Mouse (Mus musculus) liver, embryonic 12.5 days (tissue): ENCODE results near the gene Rbm12. TPM values are rescaled to one million over a fixed set of nuclear protein-coding genes. Genes with fewer than 3 reads are reported as not detected.
"Not testable (repeated sequence)": the region's sequence is repeated elsewhere in the genome, so short reads cannot be mapped to it uniquely, and the experiment has no call there.

Source experiments
- ATAC-seq: fragments of 200-750 bp; cut with Nextera tagmentation; 2 replicates; pipeline ENCODE4 v1.8.0; 2017; ENCODE audit warnings: moderate number of reproducible peaks, mild to moderate bottlenecking, moderate library complexity
- H3K27ac ChIP-seq: fragments of 300-500 bp; sonication (generic); 2 replicates; pipeline ENCODE4 v1.5.1; 2016; ENCODE audit warnings: mild to moderate bottlenecking
- H3K27me3 ChIP-seq: fragments of 300-500 bp; sonication (generic); replicated peaks from 2 replicates; pipeline ENCODE4 v1.6.1; 2016; ENCODE audit warnings: mild to moderate bottlenecking, moderate library complexity
- H3K36me3 ChIP-seq: fragments of 300-500 bp; sonication (generic); 2 replicates; pipeline ENCODE4 v1.6.1; 2016; ENCODE audit warnings: mild to moderate bottlenecking, moderate library complexity
- H3K4me1 ChIP-seq: fragments of 300-500 bp; sonication (generic); 2 replicates; pipeline ENCODE4 v1.6.1; 2016
- H3K4me2 ChIP-seq: fragments of 300-500 bp; sonication (generic); 2 replicates; pipeline ENCODE4 v1.6.1; 2016; ENCODE audit warnings: mild to moderate bottlenecking, moderate library complexity
- H3K4me3 ChIP-seq: fragments of 300-500 bp; sonication (generic); 2 replicates; pipeline ENCODE4 v1.5.1; 2016; ENCODE audit warnings: mild to moderate bottlenecking, moderate library complexity
- H3K9ac ChIP-seq: fragments of 300-500 bp; sonication (generic); 2 replicates; pipeline ENCODE4 v1.6.1; 2016; ENCODE audit warnings: mild to moderate bottlenecking, moderate library complexity
- H3K9me3 ChIP-seq: fragments of 300-500 bp; sonication (generic); replicated peaks from 2 replicates; pipeline ENCODE4 v1.6.1; 2016; ENCODE audit warnings: mild to moderate bottlenecking, moderate library complexity
- WGBS: fragments of 180-500 bp; shearing (Covaris S2); methylation state at CpG from one replicate; pipeline ENCODE4 v1.1.7; 2016; ENCODE audit not compliant: insufficient replicate concordance; 5-methylcytosine and 5-hydroxymethylcytosine counted together
- polyA plus RNA-seq: library from polyadenylated mRNA; unstranded; fragments of >200 nt; fragmentation: Nextera tagmentation; extraction: Ambion mirVana; gene quantifications from 2 replicates; pipeline ENCODE4 v1.2.1, GENCODE M21; 2016

Rbm12 gene
- polyA plus RNA-seq, 1 experiment from 2014 or later: 15.5 TPM

- Histone ChIP-seq H3K9me3 (no peaks in the 10 kb centered on the region), H3K4me1 (no peaks in the 10 kb centered on the region), H3K36me3 (peaks cover 56% of the 10 kb centered on the region), H3K27ac (no peak overlapping the region), H3K4me2 (no peak overlapping the region), H3K27me3 (no peaks in the 10 kb centered on the region), H3K4me3 (no peak overlapping the region), H3K9ac (no peak overlapping the region)
- WGBS: 81% methylated on average over 5 of the region's 5 CpGs
- no peak for ATAC-seq
Observed at GRCm38 (mm10) chr2:156123731-156124130, 12.0 kb upstream of the Rbm12 start.

GRCm38 (mm10) chr2:156119566-156119965 lies 7.8 kb upstream of the Rbm12 start:
- no peak overlapping the region for H3K27ac ChIP-seq
- ATAC-seq: no peak
- no peak overlapping the region for H3K9ac ChIP-seq
- H3K4me2 ChIP-seq: no peak overlapping the region
- peaks cover 18% of the 10 kb centered on the region for H3K36me3 ChIP-seq
- H3K4me1 ChIP-seq: no peaks in the 10 kb centered on the region
- H3K27me3 ChIP-seq: no peaks in the 10 kb centered on the region
- H3K4me3 ChIP-seq: no peak overlapping the region
- H3K9me3 ChIP-seq: no peaks in the 10 kb centered on the region

GRCm38 (mm10) chr2:156112080-156112423 lies 274 bp upstream of the Rbm12 start:
- not testable (repeated sequence) for ATAC-seq, H3K27me3 ChIP-seq, H3K9me3 ChIP-seq
- 13% methylated on average over 5 of the region's 5 CpGs for WGBS
- peak overlapping the region; percentile 91 for H3K27ac ChIP-seq
- peaks cover 13% of the 10 kb centered on the region; the same call in 1 of the 2 replicates for H3K36me3 ChIP-seq
- H3K4me2 ChIP-seq: peak overlapping the region; percentile 79
- H3K4me3 ChIP-seq: peak overlapping the region; percentile 95
- peak overlapping the region; percentile 94 for H3K9ac ChIP-seq
- peaks cover 36% of the 10 kb centered on the region for H3K4me1 ChIP-seq

- H3K9me3 ChIP-seq: no peaks in the 10 kb centered on the region
- peak overlapping the region; percentile 94 for H3K9ac ChIP-seq
- H3K4me3 ChIP-seq: peak overlapping the region; percentile 95
- H3K27me3 ChIP-seq: no peaks in the 10 kb centered on the region
- peak overlapping the region; percentile 91 for H3K27ac ChIP-seq
- peak overlapping the region; percentile 79 for H3K4me2 ChIP-seq
- 3% methylated on average over 16 of the region's 16 CpGs for WGBS
- H3K4me1 ChIP-seq: peaks cover 45% of the 10 kb centered on the region
- H3K36me3 ChIP-seq: peaks cover 22% of the 10 kb centered on the region; the same call in 1 of the 2 replicates
- peak; percentile 73 for ATAC-seq
Observed at GRCm38 (mm10) chr2:156110627-156111357, 986 bp downstream of the Rbm12 start.

- no peak overlapping the region for H3K4me3 ChIP-seq
- no peaks in the 10 kb centered on the region for H3K27me3 ChIP-seq
- no peaks in the 10 kb centered on the region for H3K9me3 ChIP-seq
- H3K36me3 ChIP-seq: peaks cover 64% of the 10 kb centered on the region
- H3K27ac ChIP-seq: no peak overlapping the region
- ATAC-seq: no peak
- H3K9ac ChIP-seq: no peak overlapping the region
- 86% methylated on average over 5 of the region's 5 CpGs for WGBS
- H3K4me1 ChIP-seq: peaks cover 3% of the 10 kb centered on the region; the same call in 1 of the 2 replicates
- H3K4me2 ChIP-seq: no peak overlapping the region
Observed at GRCm38 (mm10) chr2:156091926-156092325, 19.9 kb downstream of the Rbm12 start.

GRCm38 (mm10) chr2:156089799-156090198 lies 22.0 kb downstream of the Rbm12 start:
- peaks cover 7% of the 10 kb centered on the region for H3K4me1 ChIP-seq
- H3K4me2 ChIP-seq: no peak overlapping the region
- H3K9ac ChIP-seq: no peak overlapping the region
- WGBS: 95% methylated on average over 1 of the region's 1 CpGs
- ATAC-seq: no peak
- H3K9me3 ChIP-seq: no peaks in the 10 kb centered on the region
- no peak overlapping the region for H3K27ac ChIP-seq
- H3K36me3 ChIP-seq: peaks cover 43% of the 10 kb centered on the region
- no peak overlapping the region for H3K4me3 ChIP-seq
- H3K27me3 ChIP-seq: no peaks in the 10 kb centered on the region

- H3K36me3 ChIP-seq: peaks cover 36% of the 10 kb centered on the region
- H3K9me3 ChIP-seq: no peaks in the 10 kb centered on the region
- no peaks in the 10 kb centered on the region for H3K27me3 ChIP-seq
- no peak overlapping the region for H3K4me3 ChIP-seq
- H3K4me2 ChIP-seq: no peak overlapping the region
- no peak overlapping the region for H3K9ac ChIP-seq
- 70% methylated on average over 7 of the region's 7 CpGs for WGBS
- H3K4me1 ChIP-seq: peaks cover 18% of the 10 kb centered on the region
- no peak overlapping the region for H3K27ac ChIP-seq
- no peak for ATAC-seq
Observed at GRCm38 (mm10) chr2:156087391-156088110, 24.2 kb downstream of the Rbm12 start.

- no peak overlapping the region for H3K4me3 ChIP-seq
- H3K27me3 ChIP-seq: no peaks in the 10 kb centered on the region
- H3K36me3 ChIP-seq: peaks cover 11% of the 10 kb centered on the region
- no peak overlapping the region for H3K9ac ChIP-seq
- no peak overlapping the region for H3K4me2 ChIP-seq
- H3K4me1 ChIP-seq: peaks cover 20% of the 10 kb centered on the region
- WGBS: 80% methylated on average over 3 of the region's 3 CpGs
- no peak for ATAC-seq
- H3K27ac ChIP-seq: no peak overlapping the region
- H3K9me3 ChIP-seq: no peaks in the 10 kb centered on the region
Observed at GRCm38 (mm10) chr2:156084541-156084940, 27.2 kb downstream of the Rbm12 start.

GRCm38 (mm10) chr2:156080391-156080790 lies 31.4 kb downstream of the Rbm12 start:
- Histone ChIP-seq H3K27me3 (no peaks in the 10 kb centered on the region), H3K4me1 (peaks cover 16% of the 10 kb centered on the region), H3K36me3 (peaks cover 40% of the 10 kb centered on the region), H3K9ac (no peak overlapping the region), H3K4me2 (no peak overlapping the region), H3K4me3 (no peak overlapping the region), H3K9me3 (no peaks in the 10 kb centered on the region), H3K27ac (no peak overlapping the region)
- WGBS: 92% methylated on average over 7 of the region's 7 CpGs
- ATAC-seq: no peak

GRCm38 (mm10) chr2:156079674-156080073 lies 32.1 kb downstream of the Rbm12 start:
- H3K27me3 ChIP-seq: no peaks in the 10 kb centered on the region
- H3K9ac ChIP-seq: no peak overlapping the region
- H3K27ac ChIP-seq: no peak overlapping the region
- H3K4me2 ChIP-seq: no peak overlapping the region
- 69% methylated on average over 4 of the region's 4 CpGs for WGBS
- H3K4me3 ChIP-seq: no peak overlapping the region
- no peak for ATAC-seq
- H3K9me3 ChIP-seq: no peaks in the 10 kb centered on the region
- peaks cover 47% of the 10 kb centered on the region for H3K36me3 ChIP-seq
- H3K4me1 ChIP-seq: peaks cover 12% of the 10 kb centered on the region

- no peak overlapping the region for H3K4me3 ChIP-seq
- peaks cover 12% of the 10 kb centered on the region for H3K4me1 ChIP-seq
- ATAC-seq: no peak
- no peaks in the 10 kb centered on the region for H3K27me3 ChIP-seq
- no peaks in the 10 kb centered on the region for H3K9me3 ChIP-seq
- peaks cover 52% of the 10 kb centered on the region for H3K36me3 ChIP-seq
- H3K9ac ChIP-seq: no peak overlapping the region
- no peak overlapping the region for H3K4me2 ChIP-seq
- H3K27ac ChIP-seq: no peak overlapping the region
- 81% methylated on average over 8 of the region's 8 CpGs for WGBS
Observed at GRCm38 (mm10) chr2:156079183-156079560, 32.6 kb downstream of the Rbm12 start.

- H3K4me1 ChIP-seq: peaks cover 12% of the 10 kb centered on the region
- no peak overlapping the region for H3K27ac ChIP-seq
- H3K4me2 ChIP-seq: no peak overlapping the region
- ATAC-seq: no peak
- peaks cover 58% of the 10 kb centered on the region for H3K36me3 ChIP-seq
- no peak overlapping the region for H3K4me3 ChIP-seq
- no peaks in the 10 kb centered on the region for H3K27me3 ChIP-seq
- 87% methylated on average over 16 of the region's 16 CpGs for WGBS
- no peaks in the 10 kb centered on the region for H3K9me3 ChIP-seq
- H3K9ac ChIP-seq: no peak overlapping the region
Observed at GRCm38 (mm10) chr2:156078421-156079182, 33.2 kb downstream of the Rbm12 start.
